Mouse (Mus musculus) kidney, adult 2 months (tissue): Measurements from ENCODE around the gene Lrp4.

Source experiments
- CTCF ChIP-seq: fragments of 200-500 bp; conservative IDR thresholded peaks from 2 replicates; pipeline ENCODE4 v1.5.1; 2011; ENCODE audit warnings: low read depth, mild to moderate bottlenecking, control low read depth, low read length, moderate library complexity, mixed read lengths; ENCODE audit not compliant: insufficient read depth, insufficient read length
- POLR2A ChIP-seq: fragments of 200-500 bp; IDR thresholded peaks from one replicate; pipeline ENCODE4 v1.6.1; 2011; ENCODE audit warnings: low read depth, low read length, control low read depth

GRCm38 (mm10) chr2:91424061-91424720 lies 33.1 kb upstream of the Lrp4 start:
- TF ChIP-seq CTCF (no peak), POLR2A (no peak)
